Mouse (Mus musculus) E14TG2a.4 (cell line): Measurements from ENCODE around the gene Cd79b.
"Not testable (repeated sequence)": the region's sequence is repeated elsewhere in the genome, so short reads cannot be mapped to it uniquely, and the experiment has no call there.

ENCODE experiments used
- CTCF ChIP-seq: conservative IDR thresholded peaks from 2 replicates; pipeline ENCODE4 v1.5.1; 2014; ENCODE audit warnings: low read length
- NANOG ChIP-seq: IDR thresholded peaks from 2 replicates; pipeline ENCODE4 v1.6.1; 2014; ENCODE audit warnings: borderline replicate concordance, low read length, mixed read lengths

GRCm38 (mm10) chr11:106339323-106339722, 24.8 kb upstream of the Cd79b start:
- TF ChIP-seq CTCF, NANOG: not testable (repeated sequence)
